Mouse (Mus musculus): ENCODE data around the gene Crlf3. TPM values are rescaled to one million over a fixed set of nuclear protein-coding genes. Genes with fewer than 3 reads are reported as not detected.
"Not testable (repeated sequence)": the region's sequence is repeated elsewhere in the genome, so short reads cannot be mapped to it uniquely, and the experiment has no call there.

Gene Crlf3
- total RNA-seq, 1 experiment from 2014 or later = 162 TPM

DNA sequence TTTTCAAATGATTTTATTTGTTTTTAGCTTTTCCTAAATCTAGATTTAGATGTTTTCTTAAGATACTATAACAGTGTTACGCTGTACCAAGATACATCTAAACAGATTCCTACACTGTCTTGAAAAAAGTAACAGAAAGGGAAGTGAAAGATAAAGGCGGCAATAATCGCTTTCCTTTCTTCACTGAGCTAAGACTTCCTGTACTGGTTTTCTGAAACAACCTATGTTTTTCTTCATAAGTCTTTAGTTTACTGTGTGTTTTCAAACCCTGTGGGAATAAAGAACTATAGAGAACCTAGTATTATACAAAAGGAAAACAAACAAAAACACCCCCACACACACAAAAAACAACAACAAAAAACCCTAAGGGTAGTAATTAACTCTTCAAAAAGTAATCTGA lies 8.4 kb downstream of the Crlf3 start:
- ATAC-seq (replicated peaks; ENCODE audit: insufficient number of reproducible peaks, low FRiP score, low TSS enrichment, poor library complexity, severe bottlenecking) = peak; percentile 57

- no peak for ATAC-seq (replicated peaks; ENCODE audit: insufficient number of reproducible peaks, low FRiP score, low TSS enrichment, poor library complexity, severe bottlenecking)
These were observed 9.8 kb downstream of the Crlf3 start for GRCm38 (mm10) chr11:80071039-80071438.

DNA sequence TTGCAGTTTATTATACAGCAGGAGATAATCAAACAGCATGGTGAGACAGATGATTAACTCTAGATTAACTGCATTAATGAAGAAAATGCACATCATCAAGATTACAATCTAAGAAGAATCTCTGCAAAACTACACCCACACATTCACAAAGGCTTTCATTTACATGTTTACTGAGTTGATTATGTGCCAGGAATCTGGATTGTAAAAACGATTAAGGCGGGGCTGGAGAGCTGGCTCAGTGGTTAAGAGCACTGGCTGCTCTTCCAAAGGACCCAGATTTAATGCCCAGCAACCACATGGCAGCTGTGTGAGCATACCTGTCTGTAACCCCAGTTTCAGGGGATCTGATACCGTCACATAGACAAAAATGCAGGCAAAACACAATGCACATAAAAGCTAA lies 11.0 kb downstream of the Crlf3 start:
- no peak for ATAC-seq (replicated peaks; ENCODE audit: insufficient number of reproducible peaks, low FRiP score, low TSS enrichment, poor library complexity, severe bottlenecking)

DNA sequence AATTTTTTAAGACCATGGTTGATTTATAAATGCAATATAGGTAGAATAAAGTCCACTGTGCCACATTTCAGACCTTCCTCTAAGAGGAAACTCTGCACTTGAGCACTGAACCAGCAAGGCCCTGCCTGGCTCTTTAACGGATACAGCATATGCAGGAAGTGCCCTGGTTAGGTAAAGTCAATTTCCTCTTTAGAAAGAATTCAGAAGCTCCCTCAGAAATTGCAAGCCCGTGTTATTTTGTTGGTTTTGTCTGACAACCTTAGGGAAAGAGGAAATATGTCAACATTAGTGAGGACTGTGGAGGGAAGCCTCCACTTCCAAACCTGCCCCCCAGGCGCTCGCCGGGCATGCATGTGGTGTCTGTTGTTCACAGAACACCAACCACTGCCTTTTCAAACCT lies 13.2 kb downstream of the Crlf3 start:
- peak; percentile 62 for ATAC-seq (replicated peaks; ENCODE audit: insufficient number of reproducible peaks, low FRiP score, low TSS enrichment, poor library complexity, severe bottlenecking)

DNA sequence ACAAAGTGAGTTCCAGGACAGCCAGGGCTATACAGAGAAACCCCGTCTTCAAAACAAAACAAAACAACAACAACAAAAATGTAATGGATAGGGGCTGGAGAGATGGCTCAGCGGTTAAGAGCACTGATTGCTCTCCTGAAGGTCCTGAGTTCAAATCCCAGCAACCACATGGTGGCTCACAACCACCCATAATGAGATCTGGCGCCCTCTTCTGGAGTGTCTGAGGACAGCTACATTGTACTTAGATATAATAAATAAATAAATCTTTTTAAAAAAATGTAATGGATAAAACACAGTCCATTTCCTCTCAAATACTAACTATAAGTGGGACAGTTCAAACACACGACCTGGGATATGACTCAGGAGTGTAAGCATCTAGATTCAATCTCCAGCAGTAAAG lies 14.4 kb downstream of the Crlf3 start:
- ATAC-seq (replicated peaks; ENCODE audit: insufficient number of reproducible peaks, low FRiP score, low TSS enrichment, poor library complexity, severe bottlenecking) = not testable (repeated sequence)

- no peak for ATAC-seq (replicated peaks; ENCODE audit: insufficient number of reproducible peaks, low FRiP score, low TSS enrichment, poor library complexity, severe bottlenecking)
These were observed 18.6 kb downstream of the Crlf3 start for GRCm38 (mm10) chr11:80062159-80062558.

DNA sequence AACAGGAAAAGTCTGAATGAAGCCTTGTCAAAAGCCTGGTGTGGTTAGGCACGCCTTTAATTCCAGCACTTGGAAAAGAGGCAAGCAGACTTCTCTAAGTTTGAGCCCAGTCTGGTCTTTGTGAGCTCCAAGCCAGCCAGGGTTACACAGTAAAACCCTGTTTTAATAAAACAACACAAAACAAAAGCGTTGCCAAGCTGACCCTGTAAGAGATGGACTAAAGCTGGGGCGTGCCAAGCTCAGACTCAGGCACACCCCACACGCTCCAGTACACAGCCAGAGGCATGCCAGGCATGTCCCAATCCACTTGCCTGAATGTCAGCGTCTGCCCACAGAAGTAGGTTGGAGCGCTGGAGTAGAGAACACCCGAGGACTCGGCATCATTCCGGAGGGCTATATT lies 24.6 kb downstream of the Crlf3 start:
- ATAC-seq (replicated peaks; ENCODE audit: insufficient number of reproducible peaks, low FRiP score, low TSS enrichment, poor library complexity, severe bottlenecking) = no peak

DNA sequence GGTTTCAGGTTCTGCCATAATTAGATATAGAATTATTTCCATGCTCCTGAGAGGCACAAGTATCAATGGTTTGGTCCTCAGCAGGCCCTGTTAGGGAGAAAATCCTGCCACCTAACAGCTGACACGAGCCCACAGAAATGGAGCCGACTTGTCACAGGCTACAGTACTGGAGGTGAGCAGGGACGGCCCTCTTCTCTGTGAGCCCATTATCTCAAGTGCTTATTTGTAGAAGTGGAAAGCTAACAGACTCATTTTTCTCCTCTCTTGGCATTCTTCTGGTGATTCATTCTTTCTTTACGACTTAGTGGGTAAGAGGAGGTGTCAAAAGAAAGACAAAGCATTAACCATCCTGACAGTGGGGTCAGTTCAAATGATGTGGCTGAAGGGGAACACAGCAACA lies 26.1 kb downstream of the Crlf3 start:
- no peak for ATAC-seq (replicated peaks; ENCODE audit: insufficient number of reproducible peaks, low FRiP score, low TSS enrichment, poor library complexity, severe bottlenecking)

- ATAC-seq (replicated peaks; ENCODE audit: insufficient number of reproducible peaks, low FRiP score, low TSS enrichment, poor library complexity, severe bottlenecking) = no peak
These were observed 27.6 kb downstream of the Crlf3 start for GRCm38 (mm10) chr11:80053171-80053570.

DNA sequence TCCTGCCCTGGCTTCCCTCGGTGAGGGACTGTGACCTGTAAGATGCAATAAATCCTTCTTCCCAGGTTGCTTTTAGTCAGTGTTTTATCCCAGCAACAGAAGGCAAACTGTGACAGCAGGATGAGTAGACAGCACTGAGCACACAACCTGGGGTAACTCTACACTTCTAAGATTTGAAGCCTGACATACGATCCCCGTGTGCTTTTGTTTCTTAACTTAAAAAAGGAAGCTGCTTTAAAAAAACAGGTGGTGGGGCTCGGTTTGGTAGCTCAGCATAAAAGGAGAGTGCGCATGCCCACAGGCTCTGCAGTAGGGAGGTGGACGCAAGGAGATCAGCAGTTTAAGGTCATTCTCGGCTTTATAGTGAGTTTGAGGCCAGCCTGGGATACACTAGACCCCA lies 28.3 kb downstream of the Crlf3 start:
- ATAC-seq (replicated peaks; ENCODE audit: insufficient number of reproducible peaks, low FRiP score, low TSS enrichment, poor library complexity, severe bottlenecking) = no peak

- ATAC-seq (replicated peaks; ENCODE audit: insufficient number of reproducible peaks, low FRiP score, low TSS enrichment, poor library complexity, severe bottlenecking) = no peak
These were observed 30.7 kb downstream of the Crlf3 start for GRCm38 (mm10) chr11:80050088-80050487.

GRCm38 (mm10) chr11:80046856-80047255 lies 33.9 kb downstream of the Crlf3 start:
- no peak for ATAC-seq (replicated peaks; ENCODE audit: insufficient number of reproducible peaks, low FRiP score, low TSS enrichment, poor library complexity, severe bottlenecking)

GRCm38 (mm10) chr11:80043419-80043817 lies 37.4 kb downstream of the Crlf3 start:
- peak; percentile 92 for ATAC-seq (replicated peaks; ENCODE audit: insufficient number of reproducible peaks, low FRiP score, low TSS enrichment, poor library complexity, severe bottlenecking)

DNA sequence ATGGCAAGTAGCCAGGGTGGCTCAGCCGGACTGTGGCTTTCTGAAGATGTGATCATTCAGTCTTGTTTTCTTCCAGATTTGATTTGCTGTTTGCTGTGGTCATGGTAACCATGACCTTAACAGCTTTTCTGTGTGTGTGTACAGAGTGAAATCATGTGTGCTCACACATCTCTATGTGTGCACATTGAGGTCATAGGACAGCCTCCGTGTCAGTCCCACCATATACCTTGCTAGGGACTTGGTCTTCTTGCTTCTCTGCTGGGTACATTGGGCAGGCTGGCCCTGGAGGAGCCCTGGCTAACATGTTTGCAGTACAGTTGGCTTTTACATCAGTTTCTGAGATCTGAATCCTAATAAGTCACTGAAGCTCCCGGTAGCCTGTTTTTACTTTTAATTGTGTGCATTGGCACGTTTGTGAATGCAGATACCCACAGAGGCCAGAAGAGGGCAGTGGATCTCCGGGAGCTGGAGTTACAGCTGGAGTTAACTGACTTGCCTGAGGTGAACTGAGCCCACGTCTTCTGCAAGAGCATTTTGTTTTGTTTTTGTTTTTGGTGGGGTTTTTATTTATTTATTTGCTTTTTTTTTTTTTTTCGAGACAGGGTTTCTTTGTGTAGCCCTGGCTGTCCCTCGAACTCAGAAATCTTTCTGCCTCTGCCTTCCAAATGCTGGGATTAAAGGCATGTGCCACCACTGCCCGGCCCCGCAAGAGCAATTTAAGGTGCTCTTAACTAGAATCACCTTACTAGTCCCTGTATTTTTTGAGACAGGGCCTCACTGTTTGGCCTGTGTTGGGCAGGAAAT lies 38.0 kb downstream of the Crlf3 start:
- no peak; the same call in 1 of the 2 replicates for ATAC-seq (replicated peaks; ENCODE audit: insufficient number of reproducible peaks, low FRiP score, low TSS enrichment, poor library complexity, severe bottlenecking)

DNA sequence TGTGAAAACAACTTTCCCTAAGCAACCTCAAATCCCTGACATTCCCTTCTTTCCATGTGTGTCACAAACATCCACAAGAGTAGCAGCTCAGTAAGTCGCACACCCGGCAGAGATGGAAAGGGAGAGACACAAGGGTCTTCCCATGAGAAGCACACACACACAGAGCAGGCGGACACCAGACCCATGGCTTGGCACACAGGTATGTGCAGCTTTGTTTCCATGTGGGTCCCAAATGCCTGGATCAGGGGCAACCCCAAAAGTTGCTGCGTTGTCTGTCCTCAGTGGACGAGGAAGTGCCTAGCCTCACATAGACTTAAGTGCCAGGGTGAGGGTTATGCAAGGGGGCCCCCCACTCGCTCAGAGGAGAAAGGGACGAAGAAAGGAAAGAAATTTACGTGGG lies 43.3 kb downstream of the Crlf3 start:
- no peak for ATAC-seq (replicated peaks; ENCODE audit: insufficient number of reproducible peaks, low FRiP score, low TSS enrichment, poor library complexity, severe bottlenecking)

- no peak for ATAC-seq (replicated peaks; ENCODE audit: insufficient number of reproducible peaks, low FRiP score, low TSS enrichment, poor library complexity, severe bottlenecking)
These were observed 59.5 kb downstream of the Crlf3 start for GRCm38 (mm10) chr11:80021306-80021705.

DNA sequence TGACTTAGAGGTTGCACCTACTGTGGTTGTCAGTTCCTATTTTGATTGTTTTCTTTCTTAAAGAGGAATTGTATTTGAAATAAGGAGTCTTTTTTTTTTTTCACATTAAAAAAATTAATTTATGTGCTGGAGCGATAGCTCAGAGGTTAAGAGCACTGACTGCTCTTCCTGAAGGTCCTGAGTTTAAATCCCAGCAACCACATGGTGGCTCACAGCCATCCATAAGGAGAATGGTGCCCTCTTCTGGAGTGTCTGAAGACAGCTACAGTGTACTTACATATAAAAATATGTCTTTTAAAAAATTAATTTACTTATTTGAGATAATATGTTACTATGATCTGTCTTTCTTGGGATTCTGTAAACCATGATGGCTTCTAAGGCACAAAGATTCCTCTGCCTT lies 61.0 kb downstream of the Crlf3 start:
- ATAC-seq (replicated peaks; ENCODE audit: insufficient number of reproducible peaks, low FRiP score, low TSS enrichment, poor library complexity, severe bottlenecking) = no peak

DNA sequence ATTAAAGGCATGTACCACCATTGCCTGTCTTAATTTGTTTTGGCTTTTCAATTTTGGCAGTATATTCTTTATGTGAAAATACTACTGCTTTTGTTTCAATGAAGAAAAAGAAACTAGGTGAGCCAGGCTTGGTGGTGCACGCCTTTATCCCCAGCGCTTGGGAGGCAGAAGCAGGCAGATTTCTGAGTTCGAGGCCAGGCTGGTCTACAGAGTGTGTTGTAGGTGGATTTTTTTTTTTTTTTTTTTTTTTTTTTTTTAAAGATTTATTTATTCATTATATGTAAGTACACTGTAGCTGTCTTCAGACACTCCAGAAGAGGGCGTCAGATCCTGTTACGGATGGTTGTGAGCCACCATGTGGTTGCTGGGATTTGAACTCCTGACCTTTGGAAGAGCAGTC lies 64.3 kb downstream of the Crlf3 start:
- not testable (repeated sequence) for ATAC-seq (replicated peaks; ENCODE audit: insufficient number of reproducible peaks, low FRiP score, low TSS enrichment, poor library complexity, severe bottlenecking)
